Mouse (Mus musculus) stomach, embryonic 16.5 days (tissue): ENCODE measurements around the gene Rab3d. TPM values are rescaled to one million over a fixed set of nuclear protein-coding genes. Genes with fewer than 3 reads are reported as not detected.

Experiments
- ATAC-seq: fragments of 200-750 bp; cut with Nextera tagmentation; 2 replicates; pipeline ENCODE4 v1.8.0; 2017; ENCODE audit warnings: moderate number of reproducible peaks, moderate TSS enrichment; ENCODE audit not compliant: insufficient read depth, low FRiP score
- H3K27ac ChIP-seq: fragments of 300-500 bp; sonication (generic); 2 replicates; pipeline ENCODE4 v1.5.1; 2014; ENCODE audit warnings: low read length
- H3K27me3 ChIP-seq: fragments of 300-500 bp; sonication (generic); 2 replicates; pipeline ENCODE4 v1.6.1; 2014; ENCODE audit warnings: low read length, control low read depth, mixed read lengths; ENCODE audit not compliant: control insufficient read depth, insufficient read depth
- H3K36me3 ChIP-seq: fragments of 300-500 bp; sonication (generic); 2 replicates; pipeline ENCODE4 v1.6.1; 2014; ENCODE audit warnings: low read length; ENCODE audit not compliant: control insufficient read depth, insufficient read depth
- H3K4me1 ChIP-seq: fragments of 300-500 bp; sonication (generic); 2 replicates; pipeline ENCODE4 v1.6.1; 2014; ENCODE audit warnings: low read length, control low read depth, mixed read lengths; ENCODE audit not compliant: control insufficient read depth, insufficient read depth
- H3K4me2 ChIP-seq: fragments of 300-500 bp; sonication (generic); 2 replicates; pipeline ENCODE4 v1.6.1; 2014; ENCODE audit warnings: low read depth, low read length, mixed read lengths
- H3K4me3 ChIP-seq: fragments of 300-500 bp; sonication (generic); replicated peaks from 2 replicates; pipeline ENCODE4 v1.5.1; 2014; ENCODE audit warnings: mild to moderate bottlenecking, low read length
- H3K9ac ChIP-seq: fragments of 300-500 bp; sonication (generic); 2 replicates; pipeline ENCODE4 v1.6.1; 2014; ENCODE audit warnings: low read length
- H3K9me3 ChIP-seq: fragments of 300-500 bp; sonication (generic); replicated peaks from 2 replicates; pipeline ENCODE4 v1.6.1; 2016; ENCODE audit warnings: low read length, control low read depth; ENCODE audit not compliant: control insufficient read depth
- WGBS: fragments of 180-500 bp; shearing (Covaris S2); extraction: QIAGEN DNeasy Blood & Tissue Kit; methylation state at CpG from one replicate; pipeline ENCODE4 v1.1.7; 2014; 5-methylcytosine and 5-hydroxymethylcytosine counted together
- polyA plus RNA-seq: library from polyadenylated mRNA; unstranded; fragments of >200 nt; fragmentation: Nextera tagmentation; extraction: Ambion mirVana; gene quantifications from 2 replicates; pipeline ENCODE4 v1.2.1, GENCODE M21; 2015

The Rab3d gene
- 106 and 130 TPM in 2 replicates for polyA plus RNA-seq

- under 1% methylated on average over 34 of the region's 36 CpGs for whole genome bisulfite sequencing
- peak within 1 kb of the TSS; percentile 97 for H3K27ac ChIP-seq
- H3K27me3 ChIP-seq, result no peaks in the 10 kb centered on the region
- H3K4me1 ChIP-seq, result no peaks in the 10 kb centered on the region
- no peaks in the 10 kb centered on the region for H3K9me3 ChIP-seq
- no peaks in the 10 kb centered on the region for H3K36me3 ChIP-seq
- ATAC-seq, result peak; percentile 94
- peak within 1 kb of the TSS; percentile 88 for H3K9ac ChIP-seq
- H3K4me2 ChIP-seq, result peak within 1 kb of the TSS; percentile 91
- peak within 1 kb of the TSS; percentile 79 for H3K4me3 ChIP-seq
Measured at GRCm38 (mm10) chr9:21918035-21918592, at the start of gene Rab3d. Gene Rab3d (minus strand): TSS chr9:21918192.

- no peaks in the 10 kb centered on the region for H3K36me3 ChIP-seq
- no peaks in the 10 kb centered on the region for H3K9me3 ChIP-seq
- peak within 1 kb of the TSS; percentile 64 for H3K9ac ChIP-seq
- H3K4me3 ChIP-seq, result peak within 1 kb of the TSS; percentile 45
- ATAC-seq, result peak; percentile 57; the same call in 1 of the 2 replicates
- H3K4me2 ChIP-seq, result peak within 1 kb of the TSS; percentile 69
- WGBS, result 19% methylated on average over 8 of the region's 8 CpGs
- H3K27me3 ChIP-seq, result peaks cover 20% of the 10 kb centered on the region
- no peak within 1 kb of the TSS for H3K27ac ChIP-seq
- H3K4me1 ChIP-seq, result peaks cover 28% of the 10 kb centered on the region
Measured at GRCm38 (mm10) chr9:21963417-21963816, 45.4 kb upstream of the Rab3d start, which contains the start of gene Epor. Gene Epor (minus strand): TSS chr9:21963506.

- Histone ChIP-seq H3K4me3 (peak overlapping the region; percentile 45), H3K36me3 (no peaks in the 10 kb centered on the region), H3K9ac (peak overlapping the region; percentile 64), H3K27me3 (peaks cover 20% of the 10 kb centered on the region), H3K4me1 (peaks cover 28% of the 10 kb centered on the region), H3K9me3 (no peaks in the 10 kb centered on the region), H3K4me2 (peak overlapping the region; percentile 69), H3K27ac (no peak overlapping the region)
- 4% methylated on average over 34 of the region's 34 CpGs for WGBS
- ATAC-seq, result peak; percentile 81
Measured at GRCm38 (mm10) chr9:21962416-21963059, 44.5 kb upstream of the Rab3d start.

- Histone ChIP-seq H3K9ac (peak overlapping the region; percentile 64), H3K4me1 (peaks cover 28% of the 10 kb centered on the region), H3K9me3 (no peaks in the 10 kb centered on the region), H3K4me2 (peak overlapping the region; percentile 69), H3K27me3 (peaks cover 20% of the 10 kb centered on the region), H3K36me3 (no peaks in the 10 kb centered on the region), H3K27ac (no peak overlapping the region), H3K4me3 (peak overlapping the region; percentile 45)
- ATAC-seq, result no peak
- WGBS, result under 1% methylated on average over 15 of the region's 15 CpGs
Measured at GRCm38 (mm10) chr9:21962010-21962409, 44.0 kb upstream of the Rab3d start.

GRCm38 (mm10) chr9:21961366-21961980 is 43.5 kb upstream of the Rab3d start:
- no peak overlapping the region for H3K27ac ChIP-seq
- peaks cover 28% of the 10 kb centered on the region for H3K4me1 ChIP-seq
- WGBS, result 3% methylated on average over 35 of the region's 35 CpGs
- H3K4me3 ChIP-seq, result peak overlapping the region; percentile 45
- H3K9me3 ChIP-seq, result no peaks in the 10 kb centered on the region
- H3K36me3 ChIP-seq, result no peaks in the 10 kb centered on the region
- peak overlapping the region; percentile 64; the same call in 1 of the 2 replicates for H3K9ac ChIP-seq
- peak overlapping the region; percentile 69 for H3K4me2 ChIP-seq
- H3K27me3 ChIP-seq, result peaks cover 20% of the 10 kb centered on the region
- ATAC-seq, result no peak

- Histone ChIP-seq H3K27ac (no peak overlapping the region), H3K4me3 (peak overlapping the region; percentile 45; the same call in 1 of the 2 replicates), H3K4me2 (peak overlapping the region; percentile 69; the same call in 1 of the 2 replicates), H3K4me1 (peaks cover 31% of the 10 kb centered on the region), H3K27me3 (peaks cover 20% of the 10 kb centered on the region), H3K9me3 (no peaks in the 10 kb centered on the region), H3K36me3 (no peaks in the 10 kb centered on the region), H3K9ac (no peak overlapping the region)
- no peak for ATAC-seq
- WGBS, result 13% methylated on average over 26 of the region's 26 CpGs
Measured at GRCm38 (mm10) chr9:21960558-21961208, 42.7 kb upstream of the Rab3d start.

- no peak overlapping the region for H3K4me3 ChIP-seq
Measured at GRCm38 (mm10) chr9:21960135-21960534, 42.1 kb upstream of the Rab3d start.

GRCm38 (mm10) chr9:21959244-21959643 is 41.3 kb upstream of the Rab3d start:
- Histone ChIP-seq H3K4me1 (peaks cover 31% of the 10 kb centered on the region), H3K9ac (no peak overlapping the region), H3K4me2 (no peak overlapping the region), H3K27ac (no peak overlapping the region), H3K9me3 (no peaks in the 10 kb centered on the region), H3K4me3 (no peak overlapping the region), H3K36me3 (no peaks in the 10 kb centered on the region), H3K27me3 (peaks cover 20% of the 10 kb centered on the region)
- whole genome bisulfite sequencing, result 87% methylated on average over 7 of the region's 7 CpGs
- ATAC-seq, result no peak

More at GRCm38 (mm10) chr9:21960135-21960534, 42.1 kb upstream of the Rab3d start:
- no peaks in the 10 kb centered on the region for H3K9me3 ChIP-seq
- H3K36me3 ChIP-seq, result no peaks in the 10 kb centered on the region
- peaks cover 20% of the 10 kb centered on the region for H3K27me3 ChIP-seq
- H3K27ac ChIP-seq, result no peak overlapping the region
- no peak overlapping the region for H3K9ac ChIP-seq
- ATAC-seq, result no peak
- WGBS, result 50% methylated on average over 9 of the region's 9 CpGs
- peaks cover 31% of the 10 kb centered on the region for H3K4me1 ChIP-seq
- no peak overlapping the region for H3K4me2 ChIP-seq
